Mouse (Mus musculus): ENCODE data around the gene Ano10.

The Ano10 gene

DNA sequence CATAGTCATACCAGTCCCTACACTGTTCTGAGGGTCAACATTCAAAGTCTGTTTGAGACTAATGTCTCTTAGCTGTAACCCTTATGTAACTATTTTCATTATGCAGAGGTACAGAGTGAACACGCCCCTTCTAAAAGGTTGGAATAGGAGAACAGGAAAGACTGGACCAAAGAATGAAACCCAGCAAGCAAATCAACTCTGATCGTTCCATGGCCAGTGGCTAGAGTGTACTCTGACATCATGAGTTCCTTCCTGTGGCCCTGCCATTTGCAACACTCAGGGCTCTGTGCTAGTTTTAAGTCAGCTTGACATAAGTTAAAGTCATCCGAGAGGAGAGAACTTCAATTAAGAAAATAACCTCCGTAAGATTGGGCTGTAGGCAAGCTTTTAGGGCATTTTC is 142.2 kb downstream of the Ano10 start:
- DNase-seq, result no peak

DNA sequence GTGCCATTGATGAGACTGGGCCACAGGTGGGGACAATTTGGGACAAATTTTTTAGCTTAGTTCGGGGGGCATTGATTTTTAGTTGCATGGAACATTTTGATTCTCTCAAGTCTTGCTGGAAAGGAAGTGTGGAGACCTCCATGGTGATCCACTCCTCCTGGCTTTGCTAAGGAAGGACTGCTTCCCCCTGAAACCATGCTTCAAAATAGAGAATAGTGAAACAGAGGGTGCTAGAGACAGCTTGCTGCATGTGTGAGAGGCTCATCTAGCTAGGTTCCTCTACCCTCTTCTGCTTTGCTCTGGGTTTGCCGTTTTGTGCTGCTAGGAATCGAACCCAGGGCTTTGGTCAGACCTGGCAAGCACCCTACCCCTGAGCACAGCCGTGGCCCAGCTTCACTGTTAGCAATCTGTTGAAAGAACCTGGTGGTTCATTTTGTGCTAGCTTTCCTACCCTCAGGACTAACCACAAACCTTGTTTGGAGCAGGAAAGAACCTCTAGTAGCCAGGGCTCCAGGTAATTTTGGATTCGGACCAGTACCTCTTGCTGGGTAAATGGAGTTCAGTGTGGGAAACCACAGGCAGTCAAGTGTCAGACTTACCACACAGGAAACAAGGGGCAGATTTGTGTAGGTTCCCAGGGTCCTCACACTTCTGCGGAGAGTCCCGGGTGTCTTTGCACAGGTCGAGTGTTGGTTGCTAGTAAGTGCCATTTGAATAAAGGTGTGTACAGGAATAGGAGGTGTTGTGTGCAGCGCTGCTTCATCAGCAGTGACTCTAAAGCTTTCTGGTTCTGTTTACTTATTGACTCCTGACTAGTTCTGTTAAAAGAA is 144.0 kb downstream of the Ano10 start:
- no peak for DNase-seq

DNA sequence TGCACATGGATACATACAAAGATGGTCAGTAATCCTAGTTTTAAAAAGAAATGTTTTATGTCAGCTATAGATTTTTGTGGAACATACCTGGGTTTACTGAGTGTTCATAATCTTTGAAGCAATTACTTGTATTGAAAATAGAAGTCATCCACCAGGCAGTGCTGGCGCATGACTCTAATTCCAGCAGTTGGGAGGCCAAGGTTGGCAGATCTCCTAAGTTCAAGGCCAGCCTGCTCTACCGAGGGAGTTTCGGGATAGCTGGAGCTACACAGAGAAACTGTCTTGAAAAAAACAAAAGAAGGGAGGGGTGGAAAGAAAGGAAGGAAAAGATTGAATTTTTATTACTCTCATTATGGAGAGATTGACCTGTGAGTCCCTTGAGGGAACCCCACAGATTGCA is 145.9 kb downstream of the Ano10 start:
- no peak for DNase-seq

DNA sequence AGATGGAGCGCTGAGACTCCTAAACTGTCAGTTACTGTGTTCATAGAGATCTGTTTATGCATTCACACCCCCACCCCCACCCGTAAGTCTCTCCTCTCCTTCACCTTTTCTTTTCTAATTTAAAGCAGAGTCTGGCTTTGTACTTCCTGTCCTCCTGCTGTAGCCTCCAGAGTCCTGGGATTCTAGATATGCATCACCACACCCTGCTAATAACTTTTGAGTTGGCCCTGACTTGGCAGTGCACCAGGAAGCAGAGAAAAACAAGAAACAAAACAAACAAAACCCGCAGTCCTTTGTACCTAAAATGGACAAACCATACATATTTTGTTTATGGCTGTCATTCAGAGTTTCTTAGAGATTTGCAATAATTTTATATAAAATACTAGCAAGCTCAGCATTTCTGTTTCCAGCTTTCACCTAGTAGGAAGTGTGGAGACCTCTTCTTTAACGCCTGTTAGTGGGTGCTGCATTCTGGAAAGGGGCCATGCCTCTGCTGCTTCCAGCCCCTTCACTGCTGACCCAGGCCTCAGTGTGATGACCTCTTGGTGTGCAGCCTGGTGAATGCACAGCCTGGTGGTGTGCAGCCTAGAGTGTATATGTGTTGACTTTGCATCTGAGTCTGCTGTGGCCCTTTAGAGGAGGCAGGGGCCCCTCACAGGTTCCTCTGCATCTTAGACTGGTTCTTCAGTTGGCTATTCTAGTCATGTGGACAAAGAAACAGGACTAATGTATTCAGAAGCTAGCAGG is 147.9 kb downstream of the Ano10 start:
- DNase-seq, result no peak

DNA sequence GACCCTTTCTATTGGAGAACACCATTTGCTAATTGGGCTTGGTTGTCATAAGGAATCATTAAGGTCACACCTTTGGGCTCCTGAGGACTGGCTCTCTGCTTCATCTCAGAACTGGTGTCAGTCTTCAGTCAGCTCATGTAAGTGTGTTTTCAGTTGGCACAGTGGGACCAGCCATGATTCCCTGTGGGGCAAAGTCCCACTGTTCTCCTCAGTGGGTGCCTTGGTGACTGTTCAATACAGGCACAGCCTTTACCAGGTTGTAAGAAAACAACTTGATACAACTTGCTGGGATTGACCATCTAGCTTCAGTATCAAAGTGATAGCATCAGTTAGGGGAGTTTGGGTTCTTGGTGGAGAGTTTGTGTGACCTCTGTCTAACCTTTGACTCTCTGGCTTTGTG is 148.5 kb downstream of the Ano10 start:
- DNase-seq, result no peak

DNA sequence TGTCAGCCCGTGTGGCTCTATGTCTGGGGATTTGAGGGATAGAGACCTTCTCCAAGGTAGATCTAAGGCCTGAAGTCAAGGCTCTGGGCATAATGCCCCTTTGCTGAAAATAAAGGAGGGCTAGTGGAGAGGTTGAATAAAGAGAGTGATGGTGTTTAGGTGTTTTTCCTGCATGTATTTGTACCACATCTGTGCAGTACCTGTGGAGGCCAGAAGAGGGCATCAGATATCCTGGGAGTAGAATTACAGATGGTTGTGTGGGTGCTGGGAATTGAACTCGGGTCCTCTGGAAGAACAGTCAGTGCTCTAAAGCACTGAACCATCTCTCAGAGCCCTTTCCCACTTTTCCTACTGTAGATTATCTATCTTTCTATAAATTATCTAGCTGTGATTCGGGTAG is 149.4 kb downstream of the Ano10 start:
- no peak for DNase-seq

DNA sequence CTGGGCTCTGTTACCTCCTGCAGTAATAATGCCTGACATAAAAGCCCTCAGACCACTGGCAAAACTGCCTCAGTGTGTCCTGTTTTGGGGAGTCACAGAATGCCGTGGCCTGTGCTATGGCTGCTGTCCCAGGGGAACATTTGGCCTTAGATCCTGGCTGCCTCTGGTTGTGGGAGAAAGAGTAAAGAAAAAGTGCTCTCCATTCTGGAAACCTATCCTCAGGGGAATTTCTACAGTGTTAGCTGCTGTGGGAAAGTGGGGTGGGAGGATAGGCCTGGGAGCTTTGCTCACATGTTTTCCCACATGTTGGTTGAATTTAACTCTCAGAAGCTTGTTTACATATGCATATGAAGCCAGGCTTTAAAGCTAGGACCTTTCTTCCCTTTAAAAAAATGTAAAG is 151.0 kb downstream of the Ano10 start:
- DNase-seq, result no peak

DNA sequence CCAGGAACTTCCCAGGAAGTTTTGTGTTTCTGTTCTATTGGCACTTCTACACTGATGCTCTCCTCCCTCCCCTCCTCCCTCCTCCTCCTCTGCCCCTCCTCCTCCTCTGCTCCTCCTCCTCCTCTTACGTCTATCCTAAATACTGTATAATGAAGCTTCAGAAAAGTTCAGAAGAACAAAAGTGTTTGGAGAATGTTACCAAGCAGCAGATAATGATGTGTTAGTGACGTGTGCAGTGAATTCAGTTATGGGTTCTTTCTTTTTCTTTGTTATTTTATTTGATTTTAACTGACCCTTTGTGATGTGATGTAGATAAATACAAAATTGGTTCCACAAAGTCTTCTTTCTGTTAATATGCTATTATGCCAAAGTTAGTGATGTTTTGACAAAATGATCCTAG is 155.0 kb downstream of the Ano10 start:
- no peak for DNase-seq

DNA sequence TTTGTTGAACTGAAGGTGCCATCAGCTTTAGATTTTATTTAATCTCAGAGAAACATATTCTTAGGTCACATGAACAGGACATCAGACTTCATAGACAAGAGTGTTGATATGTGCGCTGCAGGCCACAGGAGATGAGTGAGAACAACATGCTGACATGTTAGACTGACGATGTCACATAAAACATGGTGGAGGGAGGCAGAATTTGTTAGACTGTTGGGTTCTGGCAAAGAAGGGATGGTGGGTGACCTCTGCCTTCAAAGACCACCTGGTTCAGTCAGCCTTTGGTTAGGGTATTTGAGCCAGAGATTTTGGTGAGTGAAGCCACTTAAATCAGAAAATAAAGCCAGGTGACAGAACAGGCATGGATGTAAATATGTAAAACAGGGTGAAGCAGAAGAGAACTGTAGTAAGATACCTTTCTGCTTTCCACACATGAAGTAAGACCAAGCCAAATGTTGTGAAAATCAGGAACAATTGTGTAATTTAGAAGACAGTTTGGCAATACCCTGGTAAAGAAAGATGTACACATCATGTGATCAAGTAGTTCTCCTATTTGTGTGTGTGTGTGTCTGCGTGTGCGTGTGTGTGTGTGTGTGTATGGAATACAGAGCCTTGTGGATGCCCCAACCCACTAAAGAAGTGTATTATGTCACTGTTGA is 155.7 kb downstream of the Ano10 start:
- DNase-seq, result no peak

DNA sequence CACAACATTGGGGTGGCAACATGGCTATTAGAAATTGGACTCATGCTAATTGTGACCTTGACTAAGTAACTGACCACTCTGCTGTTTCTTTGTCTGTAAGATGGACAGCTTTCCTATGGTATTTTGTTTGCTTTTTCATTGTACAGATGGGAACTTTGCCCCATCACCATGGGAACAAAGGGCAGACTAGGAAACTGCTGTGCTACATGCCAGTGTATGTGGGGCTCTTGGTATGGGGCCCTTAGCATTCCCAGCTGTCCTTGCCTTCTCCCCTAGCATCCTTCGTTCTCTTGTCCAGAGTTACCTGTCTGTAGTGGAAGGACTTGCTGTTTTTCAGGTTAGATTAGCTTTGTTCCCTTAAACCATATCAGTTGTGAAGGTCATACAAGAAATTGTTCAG is 156.3 kb downstream of the Ano10 start:
- DNase-seq, result no peak

DNA sequence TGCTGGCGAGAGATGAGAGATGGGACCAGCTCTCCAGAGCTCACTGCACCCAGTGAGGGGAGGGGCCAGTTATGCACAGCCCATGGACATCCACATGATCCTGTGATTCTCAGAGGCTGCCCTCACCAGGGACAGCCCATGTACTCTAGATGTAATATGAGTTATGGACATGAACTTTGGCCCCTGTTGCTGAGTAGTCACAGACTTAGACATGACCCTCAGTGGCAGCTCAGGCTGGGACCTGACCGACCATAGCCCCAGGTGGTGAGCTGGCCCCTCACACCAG is 158.4 kb downstream of the Ano10 start:
- no peak for DNase-seq

DNA sequence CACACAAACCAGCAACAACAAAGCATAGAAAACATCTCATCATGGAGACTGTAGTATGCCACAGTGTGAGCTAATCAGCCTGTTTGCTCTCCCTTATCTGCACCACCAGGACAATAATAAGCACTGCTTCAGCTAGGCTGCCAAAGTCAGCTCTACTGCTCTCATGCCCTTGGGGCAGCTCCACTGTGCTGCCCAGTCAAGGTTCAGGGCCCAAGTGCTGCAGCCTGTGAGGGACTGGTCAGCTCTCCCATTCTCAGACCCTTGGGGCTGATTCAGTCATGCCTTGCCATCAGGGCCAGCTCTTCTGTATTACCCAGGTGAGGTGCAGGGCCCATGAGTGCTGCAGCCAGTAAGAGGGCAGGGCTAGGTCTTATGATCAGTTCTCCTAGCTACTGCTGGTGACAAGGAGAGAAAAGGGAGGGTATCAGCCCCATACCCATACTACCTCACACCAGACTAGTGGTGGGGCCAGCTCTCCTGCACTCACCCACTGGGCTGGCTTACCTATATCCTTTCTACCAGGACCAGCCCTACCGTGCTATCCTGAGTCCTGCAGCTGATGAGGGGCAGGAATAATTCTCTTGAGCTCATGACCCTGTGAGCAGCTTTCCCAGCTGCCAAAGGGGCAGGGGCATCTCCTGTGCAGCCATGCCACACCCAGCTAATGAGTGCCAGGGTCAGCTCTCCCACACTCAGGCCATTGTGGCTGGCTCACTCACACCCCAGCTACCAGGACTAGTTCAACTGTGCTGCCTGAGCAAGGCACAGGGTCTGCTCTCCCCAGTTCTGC is 158.9 kb downstream of the Ano10 start:
- DNase-seq, result no peak

DNA sequence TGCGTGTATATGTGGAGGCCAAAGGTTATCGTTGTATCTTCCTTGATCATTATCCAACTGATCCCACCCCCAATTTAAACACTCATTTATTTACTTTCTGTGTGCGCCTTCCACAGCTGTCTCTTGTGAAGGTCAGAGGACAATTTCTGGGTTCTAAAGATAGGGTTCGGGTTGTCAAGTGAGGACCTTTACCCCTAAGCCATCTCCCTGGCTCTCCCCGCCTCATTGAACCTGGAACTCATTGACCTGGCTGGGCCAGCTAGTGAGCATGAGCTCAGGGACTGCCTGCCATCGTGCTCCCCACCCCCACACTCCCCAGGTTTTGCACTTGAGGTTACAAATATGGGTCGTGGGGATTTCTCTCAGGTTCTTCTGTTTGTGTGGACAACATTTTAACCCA is 162.1 kb downstream of the Ano10 start:
- DNase-seq, result no peak

DNA sequence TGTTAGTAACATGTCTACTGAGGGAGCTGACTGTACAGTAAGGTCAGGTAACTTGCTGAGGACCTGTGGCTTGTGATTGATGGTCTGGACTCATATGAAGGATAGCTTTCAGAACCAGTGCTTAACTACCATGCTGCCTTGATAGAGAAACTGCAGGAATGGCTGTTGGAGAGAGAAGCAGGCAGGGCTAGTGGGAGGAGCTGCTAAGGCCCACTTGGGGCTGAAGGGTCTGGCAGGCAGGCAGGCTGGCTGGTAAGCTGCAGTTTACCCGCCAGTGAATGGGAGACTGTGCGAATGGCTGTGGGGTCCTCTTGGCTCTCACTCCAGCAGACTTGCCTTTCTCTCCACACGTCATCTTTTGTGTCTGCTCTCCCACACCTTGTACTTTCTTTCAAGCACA is 163.6 kb downstream of the Ano10 start:
- no peak for DNase-seq

DNA sequence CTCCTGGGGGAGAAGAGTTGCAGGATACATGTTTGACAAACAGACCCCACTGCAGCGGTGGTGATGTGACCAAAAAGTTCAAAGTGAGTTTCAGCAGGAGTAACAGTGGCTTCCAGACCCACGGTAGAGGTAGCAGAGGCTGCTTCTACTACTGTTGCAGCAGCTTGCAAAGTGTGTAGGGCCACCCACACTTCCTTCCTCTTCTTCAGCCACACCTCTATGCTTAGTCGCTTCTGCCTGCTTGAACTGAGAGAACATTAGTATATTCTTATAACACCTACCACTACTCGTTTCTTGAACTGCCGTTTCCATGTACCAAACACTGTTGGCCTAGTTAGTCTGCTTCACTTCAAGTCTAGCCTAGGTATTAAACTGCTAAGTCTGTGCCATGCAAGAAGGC is 165.5 kb downstream of the Ano10 start:
- DNase-seq, result no peak

DNA sequence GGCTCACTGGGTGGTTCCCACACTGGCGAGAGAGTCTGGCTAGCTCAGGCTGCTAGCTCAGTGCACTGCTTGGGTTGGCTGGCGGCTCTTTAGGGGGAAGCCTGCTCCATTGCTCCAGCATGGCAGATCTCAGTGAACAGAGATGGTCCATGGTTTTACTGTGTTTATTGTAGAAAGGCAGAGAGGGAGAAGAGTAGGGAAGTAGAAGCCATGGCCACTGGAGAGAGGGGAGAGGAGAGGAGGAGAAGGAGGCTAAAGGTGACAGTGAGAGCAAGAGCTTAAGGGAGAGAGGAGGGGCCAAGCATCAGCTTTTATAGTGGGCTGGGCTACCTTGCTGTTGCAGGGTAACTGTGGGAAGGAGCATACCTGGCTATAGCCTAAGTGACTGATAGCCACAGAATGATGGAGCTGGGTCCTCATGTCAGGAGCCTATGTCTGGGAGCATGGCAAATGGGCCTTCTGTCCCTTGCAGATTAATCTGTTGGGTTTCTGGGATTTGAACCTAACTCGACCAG is 166.9 kb downstream of the Ano10 start:
- DNase-seq, result no peak

DNA sequence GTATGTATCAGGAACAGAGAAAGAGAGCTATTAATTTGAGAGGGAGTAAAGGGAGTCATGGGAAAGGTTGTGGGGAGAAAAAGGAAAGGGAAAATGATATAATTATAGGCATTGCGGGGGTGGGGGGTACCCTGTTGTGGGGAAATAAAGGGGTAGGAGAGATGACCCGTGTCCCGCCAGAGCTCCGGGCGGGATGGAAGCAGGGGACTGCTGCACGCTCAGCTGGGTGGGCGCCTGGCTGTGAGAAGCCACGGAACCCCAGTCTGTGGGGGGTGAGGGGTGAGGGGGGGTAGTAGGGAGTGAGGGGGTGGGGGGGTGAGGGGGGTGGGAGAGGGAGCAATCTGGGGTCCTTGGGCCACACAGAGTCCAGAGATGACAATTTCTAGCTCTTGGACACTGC is 167.4 kb downstream of the Ano10 start:
- DNase-seq, result no peak

Data from cerebellum, adult 11-12 months (tissue).